Mouse (Mus musculus) megakaryocyte progenitor cell, adult 5-6 weeks (primary cell): Measurements from ENCODE around the gene Odf3l1. TPM values are rescaled to one million over a fixed set of nuclear protein-coding genes. Genes with fewer than 3 reads are reported as not detected.

Source experiments
- total RNA-seq, 2 experiments: library from RNA; stranded (forward) in 1 of 2; stranded (reverse) in 1 of 2; fragments of 157-497, 149-512 nt in 1 of 2; fragments of 200-1000 nt in 1 of 2; gene quantifications; 2 replicates each; pipeline versions ENCODE4 v1.2.3 to v1.2.4; 2015 to 2017

Odf3l1 gene
- total RNA-seq, 2 experiments from 2014 or later, result not detected

Other genes starting within 250 kb of the Odf3l1 start
- gene Lingo1, start 68.2 kb downstream of the Odf3l1 start, total RNA-seq (2015), result not detected in 2 replicates
- not detected in 2 replicates for gene Lingo1, start 68.2 kb downstream of the Odf3l1 start, total RNA-seq (2017)
- gene Cspg4, start 354 bp upstream of the Odf3l1 start, total RNA-seq (2015), result not detected in 2 replicates
- gene Cspg4, start 354 bp upstream of the Odf3l1 start, total RNA-seq (2017), result not detected in 2 replicates
- 3.3 TPM in 2 replicates for gene Snx33, start 63.7 kb upstream of the Odf3l1 start, total RNA-seq (2015)
- gene Snx33, start 63.7 kb upstream of the Odf3l1 start, total RNA-seq (2017), result 2.8 TPM in 2 replicates
- 138 and 147 TPM in 2 replicates for gene Imp3, start 72.8 kb upstream of the Odf3l1 start, total RNA-seq (2015)
- 68.5 and 77.3 TPM in 2 replicates for gene Imp3, start 72.8 kb upstream of the Odf3l1 start, total RNA-seq (2017)
- 10.3 and 12.1 TPM in 2 replicates for gene Snupn, start 86.2 kb upstream of the Odf3l1 start, total RNA-seq (2015)
- 9.0 and 9.4 TPM in 2 replicates for gene Snupn, start 86.2 kb upstream of the Odf3l1 start, total RNA-seq (2017)
- 10.6 and 14.5 TPM in 2 replicates for gene Ptpn9, start 130.2 kb upstream of the Odf3l1 start, total RNA-seq (2015)
- gene Ptpn9, start 130.2 kb upstream of the Odf3l1 start, total RNA-seq (2017), result 9.1 and 10.7 TPM in 2 replicates
- gene Sin3a, start 207.4 kb upstream of the Odf3l1 start, total RNA-seq (2015), result 81.5 and 89.2 TPM in 2 replicates
- 81.3 and 127 TPM in 2 replicates for gene Sin3a, start 207.4 kb upstream of the Odf3l1 start, total RNA-seq (2017)